Mouse (Mus musculus): ENCODE measurements around the gene Iqcn.

Iqcn gene

GRCm38 (mm10) chr8:70678679-70679078 is 24.6 kb upstream of the Iqcn start:
- no peak for DNase-seq (ENCODE audit: low spot score in 2 of 2)

GRCm38 (mm10) chr8:70679404-70679803 is 23.9 kb upstream of the Iqcn start:
- no peak for DNase-seq (ENCODE audit: low spot score in 2 of 2)

- DNase-seq (ENCODE audit: low spot score in 2 of 2) = no peak
Observed at GRCm38 (mm10) chr8:70680039-70680438, 23.2 kb upstream of the Iqcn start.

- DNase-seq (ENCODE audit: low spot score in 2 of 2) = no peak
Observed at GRCm38 (mm10) chr8:70681410-70681809, 21.8 kb upstream of the Iqcn start.

DNA sequence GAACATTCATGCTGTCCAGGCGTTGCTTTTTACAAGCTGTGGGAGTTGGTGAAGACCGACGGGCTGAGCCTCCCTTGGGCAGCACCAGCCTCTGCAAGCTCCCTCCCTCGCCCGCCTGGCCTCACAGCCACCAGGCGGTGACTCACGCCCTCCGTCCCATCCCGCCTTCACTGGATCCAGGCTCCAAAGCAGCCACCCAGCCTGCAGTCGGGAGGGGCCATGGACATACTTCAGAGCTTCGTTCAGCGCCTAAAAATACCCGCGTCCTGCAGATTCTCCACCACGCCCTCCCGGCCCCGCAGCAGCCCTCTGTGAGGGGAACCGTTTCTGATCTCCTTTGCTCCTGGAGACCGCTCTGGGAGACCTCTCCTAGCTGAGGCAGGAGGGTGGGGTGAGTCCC is 21.1 kb upstream of the Iqcn start:
- no peak for DNase-seq (ENCODE audit: low spot score in 2 of 2)

GRCm38 (mm10) chr8:70682692-70683091 is 20.6 kb upstream of the Iqcn start:
- no peak for DNase-seq (ENCODE audit: low spot score in 2 of 2)

DNA sequence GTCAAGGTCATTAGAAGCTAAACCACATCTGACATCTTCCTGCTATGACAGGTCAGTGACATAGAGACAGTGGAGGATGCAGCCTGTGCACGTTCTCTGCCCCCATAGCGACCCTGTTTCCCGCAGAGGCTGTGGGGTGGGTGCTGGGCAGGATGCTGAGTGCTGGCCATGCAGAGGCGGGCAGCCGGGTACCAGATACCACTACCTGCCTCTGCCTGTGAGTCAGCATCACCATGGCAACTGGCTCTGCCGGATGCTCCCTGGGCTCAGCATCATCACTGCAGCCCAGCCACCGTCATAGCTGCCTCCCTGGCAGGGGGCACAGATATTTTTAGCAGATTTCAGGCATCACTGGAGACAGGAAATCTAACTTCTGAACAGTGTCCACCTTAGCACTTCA is 19.0 kb upstream of the Iqcn start:
- no peak for DNase-seq (ENCODE audit: low spot score in 2 of 2)

DNA sequence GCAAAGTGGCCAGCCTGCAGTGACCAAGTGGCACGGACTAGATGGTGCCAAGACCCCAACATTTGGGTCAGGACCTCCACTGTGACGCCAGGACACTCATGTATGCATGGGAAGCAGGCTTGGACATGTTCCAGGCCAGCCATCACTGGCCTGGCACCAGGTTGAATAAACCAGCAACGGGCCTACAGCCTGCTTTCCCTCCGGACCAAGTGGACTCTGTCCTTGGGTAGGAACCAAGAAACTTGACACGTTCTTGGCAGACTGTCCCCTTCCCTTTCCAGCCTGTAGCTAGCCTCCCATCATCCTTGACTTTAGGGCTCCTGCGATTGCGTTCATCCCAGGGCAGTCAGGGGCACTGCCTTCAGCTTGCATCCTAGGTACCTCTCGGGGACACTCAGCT is 15.7 kb upstream of the Iqcn start:
- DNase-seq (ENCODE audit: low spot score in 2 of 2) = no peak

DNA sequence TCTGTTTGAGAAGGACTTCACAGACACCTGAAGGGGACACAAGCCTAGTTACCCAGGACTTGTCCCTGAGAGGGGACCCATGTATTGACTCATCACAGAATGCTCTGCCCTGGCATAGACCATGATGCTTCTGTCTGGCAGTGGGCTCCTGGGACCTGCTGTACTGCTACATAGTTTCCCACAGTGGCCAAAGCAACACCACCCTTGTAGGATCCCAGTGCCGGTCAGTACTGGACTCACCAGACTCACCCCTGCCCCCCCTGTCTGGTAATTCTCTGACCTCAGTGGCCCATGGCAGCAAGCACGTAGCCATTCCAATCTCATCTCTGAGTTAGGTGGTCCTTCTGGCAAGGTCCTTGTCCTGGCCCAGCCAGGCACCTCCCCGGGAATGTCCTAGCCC is 15.1 kb upstream of the Iqcn start:
- no peak for DNase-seq (ENCODE audit: low spot score in 2 of 2)

- DNase-seq (ENCODE audit: low spot score in 2 of 2) = no peak
Observed at GRCm38 (mm10) chr8:70689892-70690390, 13.3 kb upstream of the Iqcn start.

DNA sequence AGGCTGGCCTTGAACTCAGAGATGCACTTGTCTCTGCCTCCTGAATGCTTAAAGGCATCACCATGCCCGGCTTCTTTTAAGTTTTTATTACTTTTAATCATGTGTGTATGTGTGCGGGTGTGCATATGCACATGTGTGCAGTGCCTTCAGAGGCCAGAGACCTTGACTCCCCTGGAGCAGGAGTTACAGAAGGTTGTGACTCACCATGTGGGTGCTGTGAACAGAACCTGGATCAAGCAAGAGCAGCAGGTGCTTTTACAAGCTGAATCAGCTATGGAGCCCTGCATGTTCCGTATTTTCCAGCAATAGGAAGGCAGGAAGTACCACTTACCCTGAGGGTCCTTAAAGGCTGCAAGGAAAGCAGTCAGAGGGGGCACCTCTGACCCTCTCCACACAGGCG is 12.0 kb upstream of the Iqcn start:
- DNase-seq (ENCODE audit: low spot score in 2 of 2) = no peak

DNA sequence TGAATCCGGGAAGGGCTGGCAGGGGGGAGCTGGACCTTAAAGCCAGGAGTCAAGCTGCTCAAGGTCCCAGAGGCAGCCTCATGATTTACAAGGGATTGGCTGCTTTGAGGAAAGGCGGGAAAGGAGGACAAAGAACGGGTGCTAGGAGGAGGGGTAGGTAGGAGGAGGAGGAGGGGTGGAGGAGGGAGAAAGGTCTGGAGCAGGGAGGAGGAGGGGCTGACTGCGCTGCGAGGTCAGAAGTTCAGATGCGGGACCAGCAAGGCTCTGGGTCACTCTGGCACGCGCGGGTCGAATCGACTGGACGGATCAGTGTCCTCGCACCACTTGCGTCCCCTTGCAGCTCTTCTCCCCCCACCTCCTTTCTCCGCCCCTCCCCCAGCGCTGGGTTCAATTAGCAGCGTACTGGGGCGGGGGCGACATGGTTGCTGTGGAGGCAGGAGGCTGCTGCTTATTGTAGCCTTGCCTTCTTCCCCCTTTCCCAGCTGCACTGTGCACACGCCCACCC is 11.5 kb upstream of the Iqcn start:
- no peak for DNase-seq (ENCODE audit: low spot score in 2 of 2)

DNA sequence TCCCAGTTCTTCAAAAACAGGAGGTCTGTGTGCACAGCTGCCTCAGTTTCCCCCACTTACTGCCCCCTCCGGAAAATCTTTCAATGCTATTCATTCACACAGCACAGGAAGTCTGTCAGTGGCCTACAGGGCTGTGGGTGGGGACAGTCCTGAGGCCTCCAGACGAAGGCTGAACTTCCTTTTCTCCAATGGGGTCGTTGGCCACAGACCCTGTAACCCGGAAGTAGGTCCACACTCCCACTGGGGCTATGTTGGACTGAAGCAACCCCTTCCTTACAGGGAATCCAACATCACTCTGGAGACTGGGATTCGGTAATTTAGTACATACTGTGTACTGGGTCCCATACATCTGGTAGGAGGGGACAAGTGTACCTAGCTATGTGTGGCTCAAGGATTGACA is 9.6 kb upstream of the Iqcn start:
- DNase-seq (ENCODE audit: low spot score in 2 of 2) = no peak

- peak; percentile 64 to 70 for DNase-seq (ENCODE audit: low spot score in 2 of 2)
Observed at GRCm38 (mm10) chr8:70695318-70696018, 7.8 kb upstream of the Iqcn start.

DNA sequence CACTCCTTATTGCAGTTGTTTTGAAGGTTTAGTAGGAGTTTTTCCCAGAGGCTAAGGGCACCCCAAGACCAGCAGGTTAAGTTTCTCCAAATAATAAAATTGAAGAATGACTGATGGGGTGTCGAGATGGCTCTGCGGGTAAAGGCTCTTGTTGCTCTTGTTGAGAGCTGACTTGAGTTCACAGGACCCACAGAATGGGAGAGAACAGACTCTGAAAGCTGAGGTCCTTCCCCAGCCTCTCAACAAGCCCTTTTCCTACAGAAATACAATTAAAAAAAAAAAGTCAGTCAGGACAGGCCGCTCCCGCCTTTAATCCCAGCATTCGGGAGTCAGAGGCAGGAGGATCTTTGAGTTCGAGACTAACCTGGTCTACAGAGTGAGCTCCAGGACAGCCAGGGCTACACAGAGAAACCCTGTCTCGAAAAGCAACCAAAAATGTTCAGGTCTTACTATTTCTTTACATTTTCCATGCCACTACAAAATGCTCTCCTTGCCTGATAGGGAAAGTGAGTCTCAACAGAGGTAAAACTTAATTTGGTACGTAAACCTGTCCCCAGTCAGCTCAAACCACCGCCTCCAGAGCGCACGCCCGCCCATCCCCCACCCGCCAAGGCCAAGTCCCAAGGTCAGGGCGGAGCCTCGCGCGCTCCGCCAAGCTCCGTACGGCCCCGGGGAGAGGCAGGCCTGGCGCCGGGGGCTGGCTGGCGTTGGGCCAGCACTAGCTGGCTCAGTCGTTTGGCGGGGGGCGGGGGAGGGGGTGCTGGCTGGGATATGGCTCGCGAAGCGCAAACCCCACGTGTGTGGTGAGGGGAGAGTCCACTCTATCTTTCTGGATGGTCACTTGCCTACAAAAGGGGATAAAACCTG is 7.0 kb upstream of the Iqcn start:
- DNase-seq (ENCODE audit: low spot score in 2 of 2) = peak; percentile 62 to 69

DNA sequence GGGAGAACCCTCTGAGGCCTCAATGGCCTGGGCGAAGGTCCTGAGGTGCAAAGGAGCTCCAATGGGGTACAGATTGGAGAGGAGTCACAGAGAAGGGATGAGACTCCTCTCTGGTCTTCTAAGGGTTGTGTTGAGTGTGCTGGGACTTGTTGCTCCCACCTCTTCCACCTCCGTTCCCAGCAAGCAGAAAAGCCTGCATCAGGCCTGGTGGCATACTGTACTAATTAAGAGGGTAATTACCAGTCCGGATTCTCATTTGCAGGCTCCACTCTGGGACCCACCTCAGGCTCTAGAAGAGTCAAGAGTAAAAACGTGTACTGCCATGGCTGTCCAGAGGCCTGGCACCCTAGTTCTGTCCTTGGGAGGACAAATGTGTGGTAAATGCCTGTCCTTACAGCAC is 6.3 kb upstream of the Iqcn start:
- no peak for DNase-seq (ENCODE audit: low spot score in 2 of 2)

DNA sequence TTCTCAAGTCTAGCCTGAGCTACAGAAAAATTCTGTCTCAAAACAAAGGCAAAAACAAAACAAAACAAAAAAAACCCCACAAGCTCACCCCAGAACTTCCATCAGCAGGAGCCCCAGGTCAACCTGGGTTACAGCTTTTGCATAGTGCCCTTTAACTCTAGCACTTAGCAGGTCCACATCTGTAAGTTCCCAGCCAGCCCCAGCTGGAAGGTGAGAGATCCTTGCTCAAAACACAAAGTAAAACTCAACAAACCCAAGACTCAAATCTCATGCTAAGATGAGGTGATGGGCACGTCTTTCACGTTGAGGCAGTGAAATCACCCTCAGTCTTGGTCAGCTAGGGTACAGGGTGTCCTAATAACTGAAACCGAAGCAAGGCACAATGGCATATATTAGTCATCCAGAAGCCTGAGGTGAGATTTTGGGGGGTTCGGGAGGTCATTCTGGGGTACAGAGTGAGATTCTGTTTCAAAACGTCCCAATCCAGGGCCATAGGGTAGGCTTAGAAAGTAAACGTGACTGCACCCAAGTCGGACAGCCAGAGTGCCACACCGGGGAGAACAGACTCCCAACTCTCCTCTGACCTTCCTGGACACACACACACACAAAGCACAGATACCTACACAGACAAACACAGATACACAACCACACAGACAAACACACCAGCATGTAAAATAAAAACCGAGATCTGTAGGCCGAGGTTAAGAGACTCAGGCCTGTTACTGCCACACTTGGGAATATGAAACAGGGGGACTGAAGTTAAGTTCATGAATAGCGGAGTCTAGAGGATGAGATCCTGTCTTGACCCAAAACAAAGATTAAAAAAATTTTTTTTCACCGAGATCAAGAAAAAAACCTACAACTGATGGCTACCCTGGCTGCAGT is 5.6 kb upstream of the Iqcn start:
- no peak for DNase-seq (ENCODE audit: low spot score in 2 of 2)

DNA sequence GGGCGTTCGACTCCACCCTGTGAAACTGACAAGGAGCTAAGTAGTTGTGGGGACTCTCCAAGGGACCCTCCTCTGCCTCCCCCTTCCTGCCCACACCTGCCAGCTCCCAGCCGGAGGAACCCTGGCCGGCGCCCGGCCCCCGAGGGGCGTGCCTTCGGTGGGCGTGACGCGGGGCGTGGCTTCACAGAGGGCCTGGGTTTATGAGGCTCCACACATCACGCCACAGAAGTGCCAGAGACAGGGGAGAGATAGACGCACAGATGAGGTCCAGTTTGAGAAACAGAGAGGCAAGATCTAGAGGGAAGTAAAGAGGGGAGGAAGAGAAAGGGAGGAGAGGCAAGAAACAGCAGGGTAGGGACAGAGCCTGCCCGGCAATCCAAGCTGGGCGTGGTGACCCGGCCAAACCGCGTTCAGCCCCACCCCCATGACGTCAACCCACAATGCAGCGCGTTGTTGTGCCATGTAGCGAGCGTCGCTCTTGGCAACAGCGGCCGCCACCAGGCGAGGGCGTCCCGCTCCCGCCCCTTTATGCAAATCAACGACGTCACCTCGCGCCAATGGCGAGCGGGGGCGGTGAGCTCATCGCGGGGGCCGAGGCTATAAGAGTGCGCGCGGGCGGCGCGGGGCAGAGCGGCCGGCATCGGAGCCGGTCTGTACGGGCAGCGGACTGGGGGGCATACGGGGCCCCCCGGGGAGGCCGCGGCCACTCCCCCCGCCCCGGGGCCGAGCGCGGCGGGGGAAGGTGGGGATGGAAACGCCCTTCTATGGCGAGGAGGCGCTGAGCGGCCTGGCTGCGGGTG is 4.7 kb upstream of the Iqcn start, which contains the start of gene Jund:
Gene Jund (plus strand): TSS at position 640 of the 800 bp plus-strand sequence.
- DNase-seq (ENCODE audit: low spot score in 2 of 2) = peak; percentile 99 to 100

DNA sequence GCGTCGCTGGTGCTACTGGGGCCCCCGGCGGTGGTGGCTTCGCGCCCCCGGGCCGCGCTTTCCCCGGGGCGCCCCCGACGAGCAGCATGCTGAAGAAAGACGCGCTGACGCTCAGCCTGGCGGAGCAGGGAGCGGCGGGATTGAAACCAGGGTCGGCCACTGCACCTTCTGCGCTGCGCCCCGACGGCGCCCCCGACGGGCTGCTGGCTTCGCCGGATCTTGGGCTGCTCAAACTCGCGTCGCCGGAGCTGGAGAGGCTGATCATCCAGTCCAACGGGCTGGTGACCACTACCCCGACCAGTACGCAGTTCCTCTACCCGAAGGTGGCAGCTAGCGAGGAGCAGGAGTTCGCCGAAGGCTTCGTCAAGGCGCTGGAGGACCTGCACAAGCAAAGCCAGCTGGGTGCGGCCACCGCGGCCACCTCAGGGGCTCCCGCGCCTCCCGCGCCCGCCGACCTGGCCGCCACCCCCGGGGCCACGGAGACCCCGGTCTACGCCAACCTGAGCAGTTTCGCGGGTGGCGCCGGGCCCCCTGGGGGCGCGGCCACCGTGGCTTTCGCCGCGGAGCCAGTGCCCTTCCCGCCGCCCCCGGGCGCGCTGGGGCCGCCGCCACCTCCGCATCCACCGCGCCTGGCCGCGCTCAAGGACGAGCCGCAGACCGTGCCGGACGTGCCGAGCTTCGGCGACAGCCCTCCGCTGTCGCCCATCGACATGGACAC is 4.0 kb upstream of the Iqcn start:
- DNase-seq (ENCODE audit: low spot score in 2 of 2) = peak; percentile 49 to 60
